Mouse (Mus musculus) liver, postnatal 0 days (tissue): ENCODE measurements around the gene Trip4. TPM values are rescaled to one million over a fixed set of nuclear protein-coding genes. Genes with fewer than 3 reads are reported as not detected.

Source experiments
- ATAC-seq: fragments of 200-750 bp; cut with Nextera tagmentation; 2 replicates; pipeline ENCODE4 v1.8.0; 2017; ENCODE audit warnings: mild to moderate bottlenecking, moderate library complexity
- DNase-seq: peaks from one replicate; pipeline ENCODE4 v3.0.0-alpha.2; 2016
- H3K27ac ChIP-seq: fragments of 300-500 bp; sonication (generic); 2 replicates; pipeline ENCODE4 v1.5.1; 2014; ENCODE audit warnings: antibody characterized with exemption, moderate library complexity, mild to moderate bottlenecking, low read depth
- H3K27me3 ChIP-seq: fragments of 300-500 bp; sonication (generic); 2 replicates; pipeline ENCODE4 v1.6.1; 2014; ENCODE audit warnings: low read length, control low read depth, mixed read lengths; ENCODE audit not compliant: insufficient read depth
- H3K36me3 ChIP-seq: fragments of 300-500 bp; sonication (generic); replicated peaks from 2 replicates; pipeline ENCODE4 v1.6.1; 2014; ENCODE audit warnings: mild to moderate bottlenecking, control low read depth, low read length, moderate library complexity, mixed read lengths; ENCODE audit not compliant: insufficient read depth
- H3K4me1 ChIP-seq: fragments of 300-500 bp; sonication (generic); 2 replicates; pipeline ENCODE4 v1.6.1; 2014; ENCODE audit warnings: antibody characterized with exemption, mild to moderate bottlenecking, control low read depth; ENCODE audit not compliant: insufficient read depth
- H3K4me2 ChIP-seq: fragments of 300-500 bp; sonication (generic); 2 replicates; pipeline ENCODE4 v1.6.1; 2014; ENCODE audit warnings: low read depth, mild to moderate bottlenecking, low read length, moderate library complexity, mixed read lengths
- H3K4me3 ChIP-seq: fragments of 300-500 bp; sonication (generic); 2 replicates; pipeline ENCODE4 v1.5.1; 2014; ENCODE audit warnings: low read depth, low read length
- H3K9ac ChIP-seq: fragments of 300-500 bp; sonication (generic); replicated peaks from 2 replicates; pipeline ENCODE4 v1.6.1; 2014; ENCODE audit warnings: mild to moderate bottlenecking, moderate library complexity
- H3K9me3 ChIP-seq: fragments of 300-500 bp; sonication (generic); 2 replicates; pipeline ENCODE4 v1.6.1; 2016; ENCODE audit warnings: mild to moderate bottlenecking, control low read depth, low read length, mixed read lengths
- CTCF ChIP-seq: sonication (generic); IDR thresholded peaks from 2 replicates; pipeline ENCODE4 v1.5.1; 2016; ENCODE audit warnings: antibody characterized with exemption, low read depth
- EP300 ChIP-seq: IDR thresholded peaks from 2 replicates; pipeline ENCODE4 v1.6.1; 2016; ENCODE audit warnings: antibody characterized with exemption, low read depth, mild to moderate bottlenecking
- WGBS: fragments of 180-500 bp; shearing (Covaris S2); extraction: QIAGEN DNeasy Blood & Tissue Kit; methylation state at CpG from one replicate; pipeline ENCODE4 v1.1.7; 2014; ENCODE audit not compliant: insufficient replicate concordance; 5-methylcytosine and 5-hydroxymethylcytosine counted together
- polyA plus RNA-seq: library from polyadenylated mRNA; unstranded; fragments of >200 nt; fragmentation: Nextera tagmentation; extraction: Ambion mirVana; gene quantifications from 2 replicates; pipeline ENCODE4 v1.2.1, GENCODE M21; 2015

Gene Trip4
- polyA plus RNA-seq, 1 experiment from 2014 or later = 8.7 TPM

DNA sequence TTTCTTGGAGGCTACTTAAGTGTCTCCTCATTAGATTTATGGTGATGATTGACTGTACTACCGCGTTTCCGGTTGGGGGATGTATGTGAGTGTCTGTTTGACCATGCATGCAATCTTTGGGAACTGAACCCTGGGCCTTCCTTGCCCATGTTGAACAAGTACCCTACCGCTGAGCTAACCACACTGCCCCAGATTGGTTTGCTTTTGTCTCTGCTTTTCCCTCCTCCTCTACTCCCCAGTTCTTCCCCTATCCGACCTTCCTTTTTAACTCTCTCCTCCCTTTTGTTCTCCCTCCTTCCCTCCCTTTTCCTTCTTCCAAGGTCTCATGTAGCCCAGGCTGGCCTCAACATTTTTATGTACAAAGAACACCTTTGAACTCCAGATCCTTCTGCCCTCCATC is 17.5 kb downstream of the Trip4 start:
- WGBS = 6% methylated on average over 5 of the region's 5 CpGs
- Histone ChIP-seq H3K4me3 (peak overlapping the region; percentile 65), H3K27ac (no peak overlapping the region), H3K9me3 (no peaks in the 10 kb centered on the region), H3K9ac (peak overlapping the region; percentile 73), H3K27me3 (no peaks in the 10 kb centered on the region), H3K4me1 (peaks cover 6% of the 10 kb centered on the region), H3K4me2 (peak overlapping the region; percentile 78), H3K36me3 (peaks cover 15% of the 10 kb centered on the region)
- ATAC-seq (no peak), DNase-seq (no peak)
- no peak for TF ChIP-seq EP300
- TF ChIP-seq CTCF = no peak

DNA sequence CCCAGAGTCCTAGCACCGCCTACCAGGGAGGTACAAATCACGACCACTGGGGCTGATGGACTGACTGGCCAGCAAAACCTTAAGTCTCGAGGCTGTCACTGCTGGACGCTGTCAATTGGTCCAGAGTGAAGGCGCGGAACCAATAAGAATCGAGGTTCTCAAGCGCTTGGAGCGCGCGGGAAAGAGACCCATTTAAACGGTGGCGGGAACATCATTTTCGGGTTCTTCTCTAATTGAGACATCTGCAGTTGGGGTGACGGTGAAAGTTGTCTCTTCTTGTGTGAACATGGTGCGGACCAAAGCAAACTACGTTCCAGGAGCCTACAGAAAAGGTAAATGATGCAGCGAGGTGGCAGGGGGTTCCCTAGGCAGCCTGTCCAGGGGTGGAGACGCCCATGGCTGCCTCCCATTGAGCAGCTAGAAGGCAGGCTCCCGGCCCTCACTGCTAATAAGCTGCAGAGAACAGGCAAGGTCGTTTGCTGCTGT is 18.4 kb downstream of the Trip4 start, which contains the start of gene Pclaf:
TSS of gene Pclaf (plus strand) at position 95 of the 486 bp plus-strand sequence.
- ATAC-seq = peak; percentile 95
- H3K4me2 ChIP-seq = peak within 1 kb of the TSS; percentile 78
- H3K4me3 ChIP-seq = peak within 1 kb of the TSS; percentile 65
- WGBS = under 1% methylated on average over 21 of the region's 21 CpGs
- no peak for TF ChIP-seq CTCF
- no peak for TF ChIP-seq EP300
- H3K4me1 ChIP-seq = peaks cover 6% of the 10 kb centered on the region
- H3K9ac ChIP-seq = peak within 1 kb of the TSS; percentile 73
- peak within 1 kb of the TSS; percentile 31; the same call in 1 of the 2 replicates for H3K27ac ChIP-seq
- DNase-seq = peak; percentile 80
- no peaks in the 10 kb centered on the region for H3K27me3 ChIP-seq
- peaks cover 11% of the 10 kb centered on the region for H3K36me3 ChIP-seq
- H3K9me3 ChIP-seq = no peaks in the 10 kb centered on the region

DNA sequence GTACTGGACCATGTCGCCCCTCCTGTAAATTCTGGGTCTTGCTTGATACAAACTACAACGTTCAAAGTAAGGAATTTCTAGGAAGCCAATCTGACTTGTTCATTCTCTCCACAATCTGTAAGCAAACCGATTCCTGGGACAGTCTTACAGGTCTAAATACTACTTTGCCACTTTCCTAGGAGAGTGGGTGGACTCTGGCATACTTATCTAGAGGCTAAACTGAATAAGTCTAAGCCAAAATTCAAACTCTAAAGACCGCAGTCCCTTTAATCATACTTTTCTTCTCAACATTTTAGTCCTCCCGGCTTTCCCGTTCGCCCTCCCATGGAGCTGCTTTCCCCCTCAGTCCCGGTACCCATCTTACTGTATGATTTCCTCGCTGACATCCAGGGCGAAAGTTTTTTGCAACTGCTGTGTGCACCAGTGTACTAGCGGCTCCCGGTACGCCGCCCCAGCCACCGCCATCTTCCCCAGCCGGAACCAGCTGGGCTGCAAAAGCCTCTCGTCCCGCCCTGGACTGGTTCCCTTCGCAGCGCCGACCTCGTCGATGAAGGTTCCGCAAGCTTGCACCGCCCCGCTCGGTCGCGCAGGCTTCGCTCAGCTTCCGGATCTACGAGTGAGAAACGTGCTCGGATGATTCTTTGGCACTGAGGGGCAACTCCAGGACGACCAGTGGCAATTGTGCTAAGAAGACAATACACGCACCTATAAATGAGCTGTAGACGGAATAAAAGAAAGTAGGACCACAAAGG is 23.9 kb downstream of the Trip4 start:
- Histone ChIP-seq H3K9me3 (no peaks in the 10 kb centered on the region), H3K27me3 (no peaks in the 10 kb centered on the region), H3K4me1 (0 out of 2 replicates have a peak, but pooled peaks cover 5% of the 10 kb centered on the region), H3K27ac (peak overlapping the region; percentile 91), H3K4me2 (peak overlapping the region; percentile 83), H3K9ac (peak overlapping the region; percentile 94), H3K36me3 (peaks cover 4% of the 10 kb centered on the region; the same call in 1 of the 2 replicates), H3K4me3 (peak overlapping the region; percentile 95)
- peak; percentile 28; the same call in 1 of the 2 replicates for TF ChIP-seq CTCF
- no peak for TF ChIP-seq EP300
- ATAC-seq (peak; percentile 99), DNase-seq (peak; percentile 92)
- WGBS = under 1% methylated on average over 37 of the region's 37 CpGs

DNA sequence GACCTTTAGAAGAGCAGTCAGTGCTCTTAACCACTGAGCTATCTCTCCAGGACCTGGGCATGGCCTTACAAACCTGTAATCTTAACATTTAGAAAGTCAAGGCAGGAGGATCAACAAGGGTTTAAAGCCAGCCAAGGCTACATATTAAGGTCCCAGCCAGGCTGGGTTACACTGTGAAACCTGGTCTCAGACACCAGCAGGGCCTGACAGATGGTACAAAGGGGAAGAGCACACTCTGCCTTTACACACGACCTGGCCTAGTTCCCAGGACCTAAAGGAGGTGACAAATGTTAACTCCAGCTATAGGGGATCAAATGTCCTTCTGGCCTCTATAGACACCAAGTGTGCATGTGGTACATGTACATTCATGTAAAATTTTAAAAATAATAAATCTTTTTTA is 48.9 kb downstream of the Trip4 start:
- Histone ChIP-seq H3K9ac (no peak overlapping the region), H3K9me3 (no peaks in the 10 kb centered on the region), H3K36me3 (peaks cover 30% of the 10 kb centered on the region), H3K4me2 (no peak overlapping the region), H3K27me3 (no peaks in the 10 kb centered on the region), H3K4me1 (no peaks in the 10 kb centered on the region), H3K4me3 (no peak overlapping the region), H3K27ac (no peak overlapping the region)
- 59% methylated on average over 1 of the region's 1 CpGs for WGBS
- ATAC-seq (no peak), DNase-seq (no peak)
- TF ChIP-seq CTCF (no peak), EP300 (no peak)

DNA sequence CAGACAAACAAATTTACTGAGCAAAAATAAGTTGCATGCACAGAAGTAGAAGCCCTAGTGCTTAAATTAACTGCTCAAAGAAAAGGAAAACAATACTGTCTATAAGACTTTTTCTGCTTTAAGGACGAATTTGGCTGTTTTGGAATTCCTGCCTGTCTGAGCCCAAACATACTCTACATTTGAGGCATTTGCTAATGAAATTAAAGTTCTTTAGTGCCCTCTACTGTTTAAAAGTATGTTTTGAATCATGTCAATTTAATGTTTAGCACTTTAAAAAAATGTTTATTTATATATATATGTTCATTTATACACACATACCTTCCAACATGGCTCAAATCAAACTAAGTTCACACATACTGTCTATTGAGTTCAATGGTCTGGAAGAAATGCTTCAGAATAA is 58.4 kb downstream of the Trip4 start:
- no peak overlapping the region for H3K9ac ChIP-seq
- H3K9me3 ChIP-seq = no peaks in the 10 kb centered on the region
- 31% methylated on average over 1 of the region's 1 CpGs for WGBS
- no peak for DNase-seq
- H3K4me2 ChIP-seq = no peak overlapping the region
- H3K36me3 ChIP-seq = peaks cover 19% of the 10 kb centered on the region
- no peaks in the 10 kb centered on the region for H3K27me3 ChIP-seq
- ATAC-seq = no peak
- TF ChIP-seq CTCF (peak; percentile 30), EP300 (no peak)
- H3K4me1 ChIP-seq = peaks cover under 1% of the 10 kb centered on the region
- no peak overlapping the region for H3K27ac ChIP-seq
- H3K4me3 ChIP-seq = no peak overlapping the region

DNA sequence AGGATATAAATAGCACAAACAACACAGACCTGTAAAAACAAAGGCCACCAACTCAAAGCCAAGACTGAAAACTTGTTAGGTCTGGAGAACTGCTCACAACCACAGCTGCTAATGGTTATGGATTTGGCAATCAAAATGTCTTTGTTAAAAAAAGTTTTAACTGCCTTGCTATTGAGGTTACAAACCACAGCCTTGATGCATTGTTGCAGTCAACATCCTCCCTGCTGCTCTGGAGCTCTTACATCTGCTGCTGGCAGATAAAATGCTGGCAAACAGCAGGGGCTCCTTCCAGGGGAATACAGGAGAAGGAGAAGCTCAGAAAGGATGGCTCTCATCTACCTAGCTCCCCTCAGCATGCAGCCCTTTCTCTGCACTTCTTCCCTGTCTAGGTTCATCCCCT is 60.4 kb downstream of the Trip4 start:
- no peak for TF ChIP-seq EP300
- no peak for TF ChIP-seq CTCF
- no peak for ATAC-seq
- Histone ChIP-seq H3K9me3 (no peaks in the 10 kb centered on the region), H3K27ac (no peak overlapping the region), H3K4me2 (no peak overlapping the region), H3K4me3 (no peak overlapping the region), H3K9ac (no peak overlapping the region), H3K36me3 (peaks cover 14% of the 10 kb centered on the region; the same call in 1 of the 2 replicates), H3K4me1 (peaks cover 12% of the 10 kb centered on the region), H3K27me3 (no peaks in the 10 kb centered on the region)
- DNase-seq = no peak
